Mouse (Mus musculus): ENCODE results near the gene Ptgdr2. TPM values are rescaled to one million over a fixed set of nuclear protein-coding genes. Genes with fewer than 3 reads are reported as not detected.

The Ptgdr2 gene
- polyA plus RNA-seq, 1 experiment from 2014 or later = not detected

- Histone ChIP-seq H3K36me3 (replicated peaks; ENCODE audit: insufficient read depth, low read length) (peaks cover 63% of the 10 kb centered on the region), H3K4me1 (ENCODE audit: insufficient read depth) (peaks cover 17% of the 10 kb centered on the region), H3K4me2 (ENCODE audit: low read depth, low read length) (no peak overlapping the region), H3K9me3 (ENCODE audit: low read length) (no peaks in the 10 kb centered on the region), H3K27me3 (ENCODE audit: insufficient read depth, low read length) (no peaks in the 10 kb centered on the region), H3K4me3 (ENCODE audit: low read depth, low read length) (no peak overlapping the region), H3K27ac (ENCODE audit: low read depth) (no peak overlapping the region), H3K9ac (replicated peaks) (no peak overlapping the region)
- 81% methylated on average over 6 of the region's 6 CpGs for WGBS (ENCODE audit: insufficient replicate concordance)
- ATAC-seq (no peak), DNase-seq (no peak)
- TF ChIP-seq EP300 (IDR thresholded peaks at IDR 0.05; ENCODE audit: low read depth) (no peak), CTCF (IDR thresholded peaks at IDR 0.05; ENCODE audit: low read depth) (no peak)
These were observed 36.6 kb upstream of the Ptgdr2 start for GRCm38 (mm10) chr19:10900315-10900714.

DNA sequence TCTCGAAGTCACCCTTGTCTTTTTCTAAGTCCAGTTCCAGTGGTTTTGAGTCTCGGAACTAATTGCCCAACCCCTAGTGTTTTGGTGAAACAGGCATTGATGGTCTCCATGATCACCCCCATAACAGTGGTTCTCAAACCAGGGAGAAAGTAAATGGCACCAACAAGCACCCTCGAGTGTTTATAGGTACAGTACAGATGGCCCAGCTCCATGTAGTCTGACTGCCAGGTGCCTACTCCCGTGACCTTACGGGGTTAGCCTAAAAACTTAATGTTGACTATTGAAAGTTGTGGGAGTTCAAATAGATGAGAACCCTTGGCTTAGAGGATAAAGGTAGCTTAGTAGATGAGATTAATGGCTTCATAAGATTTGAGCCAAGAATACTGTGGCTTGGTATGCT is 35.9 kb upstream of the Ptgdr2 start:
- DNase-seq = no peak

GRCm38 (mm10) chr19:10904512-10904911 is 32.4 kb upstream of the Ptgdr2 start:
- DNase-seq (no peak), ATAC-seq (no peak)
- Histone ChIP-seq H3K27me3 (ENCODE audit: insufficient read depth, low read length) (no peaks in the 10 kb centered on the region), H3K27ac (ENCODE audit: low read depth) (peak overlapping the region; percentile 30; the same call in 1 of the 2 replicates), H3K9ac (replicated peaks) (no peak overlapping the region), H3K36me3 (replicated peaks; ENCODE audit: insufficient read depth, low read length) (peaks cover 60% of the 10 kb centered on the region), H3K9me3 (ENCODE audit: low read length) (no peaks in the 10 kb centered on the region), H3K4me1 (ENCODE audit: insufficient read depth) (no peaks in the 10 kb centered on the region; the same call in 1 of the 2 replicates), H3K4me2 (ENCODE audit: low read depth, low read length) (no peak overlapping the region), H3K4me3 (ENCODE audit: low read depth, low read length) (no peak overlapping the region)
- WGBS (ENCODE audit: insufficient replicate concordance) = 64% methylated on average over 5 of the region's 5 CpGs
- TF ChIP-seq EP300 (IDR thresholded peaks at IDR 0.05; ENCODE audit: low read depth) (no peak), CTCF (IDR thresholded peaks at IDR 0.05; ENCODE audit: low read depth) (no peak)

More for the DNA sequence above, 35.9 kb upstream of the Ptgdr2 start:
- Histone ChIP-seq H3K9me3 (ENCODE audit: low read length) (no peaks in the 10 kb centered on the region), H3K9ac (replicated peaks) (no peak overlapping the region), H3K4me1 (ENCODE audit: insufficient read depth) (peaks cover 15% of the 10 kb centered on the region), H3K4me3 (ENCODE audit: low read depth, low read length) (no peak overlapping the region), H3K27me3 (ENCODE audit: insufficient read depth, low read length) (no peaks in the 10 kb centered on the region), H3K36me3 (replicated peaks; ENCODE audit: insufficient read depth, low read length) (peaks cover 70% of the 10 kb centered on the region), H3K27ac (ENCODE audit: low read depth) (no peak overlapping the region), H3K4me2 (ENCODE audit: low read depth, low read length) (no peak overlapping the region)
- TF ChIP-seq EP300 (IDR thresholded peaks at IDR 0.05; ENCODE audit: low read depth) (no peak), CTCF (IDR thresholded peaks at IDR 0.05; ENCODE audit: low read depth) (no peak)
- ATAC-seq = no peak
- WGBS (ENCODE audit: insufficient replicate concordance) = 89% methylated on average over 5 of the region's 5 CpGs

GRCm38 (mm10) chr19:10904927-10905727 is 31.8 kb upstream of the Ptgdr2 start:
- no peak overlapping the region for H3K9ac ChIP-seq (replicated peaks)
- ATAC-seq (peak; percentile 36; the same call in 1 of the 2 replicates), DNase-seq (no peak)
- no peaks in the 10 kb centered on the region for H3K27me3 ChIP-seq (ENCODE audit: insufficient read depth, low read length)
- TF ChIP-seq CTCF (IDR thresholded peaks at IDR 0.05; ENCODE audit: low read depth) (peak; percentile 12; the same call in 1 of the 2 replicates), EP300 (IDR thresholded peaks at IDR 0.05; ENCODE audit: low read depth) (no peak)
- WGBS (ENCODE audit: insufficient replicate concordance) = 68% methylated on average over 7 of the region's 7 CpGs
- no peaks in the 10 kb centered on the region for H3K9me3 ChIP-seq (ENCODE audit: low read length)
- H3K36me3 ChIP-seq (replicated peaks; ENCODE audit: insufficient read depth, low read length) = peaks cover 55% of the 10 kb centered on the region
- H3K4me3 ChIP-seq (ENCODE audit: low read depth, low read length) = no peak overlapping the region
- H3K4me2 ChIP-seq (ENCODE audit: low read depth, low read length) = no peak overlapping the region
- H3K4me1 ChIP-seq (ENCODE audit: insufficient read depth) = no peaks in the 10 kb centered on the region; the same call in 1 of the 2 replicates
- H3K27ac ChIP-seq (ENCODE audit: low read depth) = peak overlapping the region; percentile 30; the same call in 1 of the 2 replicates

DNA sequence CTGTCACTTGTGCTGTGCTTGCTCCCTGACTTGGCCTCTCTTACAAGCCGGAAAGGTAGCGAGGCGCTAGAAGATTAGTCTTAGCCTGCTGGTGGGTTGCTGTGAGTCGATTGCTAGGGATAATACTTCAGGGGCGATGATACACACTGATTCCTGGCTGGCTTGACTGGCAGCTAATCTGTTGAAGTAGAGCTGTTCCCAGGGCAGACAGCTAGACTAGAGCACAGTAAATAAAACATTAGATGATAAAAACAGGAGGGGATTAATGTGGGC is 31.3 kb upstream of the Ptgdr2 start:
- Histone ChIP-seq H3K27me3 (ENCODE audit: insufficient read depth, low read length) (no peaks in the 10 kb centered on the region), H3K36me3 (replicated peaks; ENCODE audit: insufficient read depth, low read length) (peaks cover 50% of the 10 kb centered on the region), H3K9ac (replicated peaks) (no peak overlapping the region), H3K4me1 (ENCODE audit: insufficient read depth) (no peaks in the 10 kb centered on the region; the same call in 1 of the 2 replicates), H3K4me3 (ENCODE audit: low read depth, low read length) (no peak overlapping the region), H3K4me2 (ENCODE audit: low read depth, low read length) (no peak overlapping the region), H3K27ac (ENCODE audit: low read depth) (peak overlapping the region; percentile 26; the same call in 1 of the 2 replicates), H3K9me3 (ENCODE audit: low read length) (no peaks in the 10 kb centered on the region)
- DNase-seq (no peak), ATAC-seq (no peak)
- WGBS (ENCODE audit: insufficient replicate concordance) = 86% methylated on average over 5 of the region's 5 CpGs
- TF ChIP-seq CTCF (IDR thresholded peaks at IDR 0.05; ENCODE audit: low read depth) = no peak
- no peak for TF ChIP-seq EP300 (IDR thresholded peaks at IDR 0.05; ENCODE audit: low read depth)

DNA sequence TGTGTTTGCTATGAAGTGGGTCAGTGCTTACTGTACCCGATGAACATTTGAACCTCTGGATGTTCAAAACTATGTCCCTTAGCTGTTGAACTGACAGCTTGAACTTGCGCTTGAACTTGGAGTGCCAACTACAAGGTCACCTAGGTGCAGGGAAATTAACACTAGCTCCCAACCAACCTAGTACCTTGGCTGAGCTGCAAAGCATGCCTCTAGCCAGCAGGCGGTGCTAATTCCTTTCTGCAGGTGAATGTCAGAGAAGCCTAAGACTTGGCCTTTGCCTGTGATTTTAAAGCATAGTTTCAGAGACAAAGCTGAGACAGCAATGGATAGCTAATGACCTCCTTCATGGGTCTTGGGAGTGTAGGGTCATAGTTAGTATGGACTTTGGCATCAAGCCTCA is 29.1 kb upstream of the Ptgdr2 start:
- Histone ChIP-seq H3K9ac (replicated peaks) (no peak overlapping the region), H3K27me3 (ENCODE audit: insufficient read depth, low read length) (no peaks in the 10 kb centered on the region), H3K4me2 (ENCODE audit: low read depth, low read length) (no peak overlapping the region), H3K4me1 (ENCODE audit: insufficient read depth) (no peaks in the 10 kb centered on the region; the same call in 1 of the 2 replicates), H3K4me3 (ENCODE audit: low read depth, low read length) (no peak overlapping the region), H3K27ac (ENCODE audit: low read depth) (no peak overlapping the region), H3K36me3 (replicated peaks; ENCODE audit: insufficient read depth, low read length) (peaks cover 31% of the 10 kb centered on the region), H3K9me3 (ENCODE audit: low read length) (no peaks in the 10 kb centered on the region)
- 61% methylated on average over 3 of the region's 3 CpGs for WGBS (ENCODE audit: insufficient replicate concordance)
- TF ChIP-seq EP300 (IDR thresholded peaks at IDR 0.05; ENCODE audit: low read depth) = no peak
- peak; percentile 87 for TF ChIP-seq CTCF (IDR thresholded peaks at IDR 0.05; ENCODE audit: low read depth)
- ATAC-seq (peak; percentile 52), DNase-seq (peak; percentile 65)

Measured in liver, postnatal 0 days (tissue).